Mouse (Mus musculus): ENCODE measurements around the gene Cracr2a.
"Not testable (repeated sequence)": the region's sequence is repeated elsewhere in the genome, so short reads cannot be mapped to it uniquely, and the experiment has no call there.

Gene Cracr2a

GRCm38 (mm10) chr6:127561231-127562020, at the start of gene Cracr2a:
Gene Cracr2a, plus strand, starts transcription at chr6:127561338.
- DNase-seq (ENCODE audit: low spot score): peak; percentile 11

- not testable (repeated sequence) for DNase-seq (ENCODE audit: low spot score)
These were observed 47.4 kb upstream of the Cracr2a start for GRCm38 (mm10) chr6:127513776-127514175.

- DNase-seq (ENCODE audit: low spot score): no peak
These were observed 40.0 kb upstream of the Cracr2a start for GRCm38 (mm10) chr6:127521176-127521575.

- no peak for DNase-seq (ENCODE audit: low spot score)
These were observed 38.8 kb upstream of the Cracr2a start for GRCm38 (mm10) chr6:127522326-127522725.

- peak; percentile 16 for DNase-seq (ENCODE audit: low spot score)
These were observed 36.7 kb upstream of the Cracr2a start for GRCm38 (mm10) chr6:127524442-127524841.

GRCm38 (mm10) chr6:127528625-127529024, 32.5 kb upstream of the Cracr2a start:
- DNase-seq (ENCODE audit: low spot score): no peak

- peak; percentile 21 for DNase-seq (ENCODE audit: low spot score)
These were observed 31.7 kb upstream of the Cracr2a start for GRCm38 (mm10) chr6:127529451-127529850.

- no peak for DNase-seq (ENCODE audit: low spot score)
These were observed 30.9 kb upstream of the Cracr2a start for GRCm38 (mm10) chr6:127530206-127530605.

GRCm38 (mm10) chr6:127531412-127532205, 29.5 kb upstream of the Cracr2a start:
- DNase-seq (ENCODE audit: low spot score): no peak

GRCm38 (mm10) chr6:127532304-127532703, 28.8 kb upstream of the Cracr2a start:
- no peak for DNase-seq (ENCODE audit: low spot score)

- DNase-seq (ENCODE audit: low spot score): no peak
These were observed 27.4 kb upstream of the Cracr2a start for GRCm38 (mm10) chr6:127533766-127534165.

- no peak for DNase-seq (ENCODE audit: low spot score)
These were observed 24.1 kb upstream of the Cracr2a start for GRCm38 (mm10) chr6:127537035-127537434.

GRCm38 (mm10) chr6:127538118-127538517, 23.0 kb upstream of the Cracr2a start:
- no peak for DNase-seq (ENCODE audit: low spot score)

GRCm38 (mm10) chr6:127539226-127539625, 21.9 kb upstream of the Cracr2a start:
- no peak for DNase-seq (ENCODE audit: low spot score)

- DNase-seq (ENCODE audit: low spot score): no peak
These were observed 21.5 kb upstream of the Cracr2a start for GRCm38 (mm10) chr6:127539659-127540058.

- no peak for DNase-seq (ENCODE audit: low spot score)
These were observed 20.6 kb upstream of the Cracr2a start for GRCm38 (mm10) chr6:127540517-127540916.

GRCm38 (mm10) chr6:127541617-127542374, 19.3 kb upstream of the Cracr2a start:
- peak; percentile 11 for DNase-seq (ENCODE audit: low spot score)

GRCm38 (mm10) chr6:127546676-127547075, 14.5 kb upstream of the Cracr2a start:
- no peak for DNase-seq (ENCODE audit: low spot score)

GRCm38 (mm10) chr6:127552940-127553339, 8.2 kb upstream of the Cracr2a start:
- no peak for DNase-seq (ENCODE audit: low spot score)

GRCm38 (mm10) chr6:127555553-127555952, 5.6 kb upstream of the Cracr2a start:
- no peak for DNase-seq (ENCODE audit: low spot score)

- DNase-seq (ENCODE audit: low spot score): no peak
These were observed 287 bp upstream of the Cracr2a start for GRCm38 (mm10) chr6:127560872-127561230.

- no peak for DNase-seq (ENCODE audit: low spot score)
These were observed 2.4 kb downstream of the Cracr2a start for GRCm38 (mm10) chr6:127563511-127563910.

Measured in MN1 (cell line).